Mouse (Mus musculus) CD4-positive, CD25-positive, alpha-beta regulatory T cell, adult 4 months (primary cell): Measurements from ENCODE around the gene Unc79. TPM values are rescaled to one million over a fixed set of nuclear protein-coding genes. Genes with fewer than 3 reads are reported as not detected.

ENCODE experiments used
- ATAC-seq: one replicate; pipeline ENCODE4 v1.8.0; 2017
- polyA plus RNA-seq, 2 experiments: library from polyadenylated mRNA; unstranded; fragments of 100-300 nt; shearing (Covaris generic); gene quantifications; one replicate each; pipeline ENCODE4 v1.2.1; 2017

Unc79 gene
- polyA plus RNA-seq, 2 experiments from 2014 or later = 0.34 to 0.38 TPM

- no peak for ATAC-seq
Measured at GRCm38 (mm10) chr12:103211078-103211477, 262.4 kb downstream of the Unc79 start.

GRCm38 (mm10) chr12:103213591-103213990, 264.9 kb downstream of the Unc79 start:
- no peak for ATAC-seq

GRCm38 (mm10) chr12:103214270-103214669, 265.6 kb downstream of the Unc79 start:
- ATAC-seq = no peak

- ATAC-seq = no peak
Measured at GRCm38 (mm10) chr12:103214797-103215196, 266.1 kb downstream of the Unc79 start.

- ATAC-seq = no peak
Measured at GRCm38 (mm10) chr12:103215877-103216610, 267.4 kb downstream of the Unc79 start.

GRCm38 (mm10) chr12:103223671-103224070, 275.0 kb downstream of the Unc79 start:
- ATAC-seq = no peak

GRCm38 (mm10) chr12:103226121-103226520, 277.5 kb downstream of the Unc79 start:
- ATAC-seq = no peak

GRCm38 (mm10) chr12:103229058-103229457, 280.4 kb downstream of the Unc79 start:
- no peak for ATAC-seq

Other genes starting within 250 kb of the Unc79 start
- gene Itpk1, start 243.9 kb upstream of the Unc79 start, polyA plus RNA-seq = 10 to 100 TPM; 16.3 to 20.8 TPM
- 1 to 10 TPM; 4.6 to 9.5 TPM for gene Moap1, start 205.2 kb upstream of the Unc79 start, polyA plus RNA-seq
- 1 to 10 TPM; 9.7 TPM for gene Tmem251, start 205.1 kb upstream of the Unc79 start, polyA plus RNA-seq
- gene Gm28051, start 191.1 kb upstream of the Unc79 start, polyA plus RNA-seq = not detected
- 10 to 100 TPM; 27.3 to 32.2 TPM for gene Gon7, start 191.1 kb upstream of the Unc79 start, polyA plus RNA-seq
- gene Ubr7, start 190.9 kb upstream of the Unc79 start, polyA plus RNA-seq = 10 to 100 TPM; 19.5 to 21.7 TPM
- 1 to 10 TPM; 6.1 to 9.5 TPM for gene Gm20604, start 190.2 kb upstream of the Unc79 start, polyA plus RNA-seq
- 10 to 100 TPM; 11.5 to 11.9 TPM for gene Btbd7, start 70.4 kb upstream of the Unc79 start, polyA plus RNA-seq
- not detected for gene Cox8c, start 49.5 kb upstream of the Unc79 start, polyA plus RNA-seq